Mouse (Mus musculus): Measurements from ENCODE around the gene Ebna1bp2. TPM values are rescaled to one million over a fixed set of nuclear protein-coding genes. Genes with fewer than 3 reads are reported as not detected.
A peak's percentile ranks its signal among the peaks of the same experiment; 100 is the strongest.

Gene Ebna1bp2
- polyA plus RNA-seq, 1 experiment from 2014 or later: 183 TPM

- H3K4me3 ChIP-seq (ENCODE audit: low read depth, low read length): no peak overlapping the region
- DNase-seq (ENCODE audit: low spot score): no peak
- no peaks in the 10 kb centered on the region for H3K27me3 ChIP-seq (ENCODE audit: control insufficient read depth, insufficient read depth, low read length)
- no peaks in the 10 kb centered on the region for H3K36me3 ChIP-seq (ENCODE audit: control insufficient read depth, insufficient read depth, low read length)
- H3K4me1 ChIP-seq (replicated peaks; ENCODE audit: control insufficient read depth, insufficient read depth, low read length): no peaks in the 10 kb centered on the region
- H3K4me2 ChIP-seq (ENCODE audit: low read depth, low read length, severe bottlenecking): no peak overlapping the region
- WGBS: 70% methylated on average over 4 of the region's 4 CpGs
- no peak overlapping the region for H3K27ac ChIP-seq (ENCODE audit: low read depth, low read length)
- no peak for ATAC-seq (replicated peaks; ENCODE audit: low FRiP score)
- no peak overlapping the region for H3K9ac ChIP-seq (ENCODE audit: low read length)
- H3K9me3 ChIP-seq (ENCODE audit: control insufficient read depth, low read length): no peaks in the 10 kb centered on the region
These were observed 16.5 kb upstream of the Ebna1bp2 start for GRCm38 (mm10) chr4:118604065-118604464.

DNA sequence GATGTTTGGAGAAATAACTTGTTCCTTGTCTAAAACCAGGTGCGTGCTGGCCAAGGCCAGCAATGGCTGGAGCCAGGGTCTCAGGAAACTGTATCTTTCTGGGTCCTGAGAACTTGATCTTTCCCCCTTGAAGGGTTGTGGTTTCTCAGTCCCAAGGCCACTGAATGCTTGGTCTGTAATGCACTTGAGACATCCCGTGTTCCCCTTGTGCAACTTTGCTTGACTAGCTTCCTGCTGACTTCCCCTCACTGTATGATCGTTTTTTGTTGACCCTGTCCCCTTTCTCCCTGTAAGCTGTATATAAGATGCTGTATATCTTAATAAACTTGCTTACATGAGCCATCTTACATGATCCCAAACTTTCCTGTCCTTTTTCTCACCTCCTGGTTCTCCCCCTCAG is 10.8 kb upstream of the Ebna1bp2 start:
- Histone ChIP-seq H3K4me2 (ENCODE audit: low read depth, low read length, severe bottlenecking) (no peak overlapping the region), H3K9ac (ENCODE audit: low read length) (no peak overlapping the region), H3K4me3 (ENCODE audit: low read depth, low read length) (no peak overlapping the region), H3K4me1 (replicated peaks; ENCODE audit: control insufficient read depth, insufficient read depth, low read length) (no peaks in the 10 kb centered on the region), H3K27me3 (ENCODE audit: control insufficient read depth, insufficient read depth, low read length) (no peaks in the 10 kb centered on the region), H3K27ac (ENCODE audit: low read depth, low read length) (no peak overlapping the region), H3K9me3 (ENCODE audit: control insufficient read depth, low read length) (no peaks in the 10 kb centered on the region), H3K36me3 (ENCODE audit: control insufficient read depth, insufficient read depth, low read length) (no peaks in the 10 kb centered on the region)
- no peak for DNase-seq (ENCODE audit: low spot score)
- no peak for ATAC-seq (replicated peaks; ENCODE audit: low FRiP score)
- WGBS: 75% methylated on average over 3 of the region's 3 CpGs

DNA sequence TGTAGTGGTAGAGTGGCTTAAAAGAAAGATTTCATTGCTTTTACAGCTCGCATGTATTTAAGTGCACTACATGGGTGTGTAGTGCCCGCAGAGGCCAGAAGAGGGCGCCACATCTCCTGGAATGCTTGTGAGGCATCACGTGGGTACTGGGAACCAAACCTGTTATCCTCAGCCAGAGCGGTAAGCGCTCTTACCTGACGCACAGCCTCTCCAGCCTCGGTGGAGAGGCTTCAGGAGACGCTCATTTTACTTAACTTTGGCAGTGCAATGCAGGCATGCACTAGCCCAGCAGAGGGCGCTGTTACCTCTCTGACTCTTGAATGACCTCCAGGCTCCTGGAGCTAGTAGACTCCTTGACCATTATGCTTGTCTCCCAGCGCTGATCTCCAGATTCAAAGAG is 8.0 kb upstream of the Ebna1bp2 start:
- no peaks in the 10 kb centered on the region for H3K27me3 ChIP-seq (ENCODE audit: control insufficient read depth, insufficient read depth, low read length)
- 20% methylated on average over 11 of the region's 11 CpGs for WGBS
- peak; percentile 64 for DNase-seq (ENCODE audit: low spot score)
- no peaks in the 10 kb centered on the region for H3K36me3 ChIP-seq (ENCODE audit: control insufficient read depth, insufficient read depth, low read length)
- no peaks in the 10 kb centered on the region for H3K9me3 ChIP-seq (ENCODE audit: control insufficient read depth, low read length)
- no peaks in the 10 kb centered on the region for H3K4me1 ChIP-seq (replicated peaks; ENCODE audit: control insufficient read depth, insufficient read depth, low read length)
- no peak for ATAC-seq (replicated peaks; ENCODE audit: low FRiP score)
- H3K27ac ChIP-seq (ENCODE audit: low read depth, low read length): no peak overlapping the region
- no peak overlapping the region for H3K4me2 ChIP-seq (ENCODE audit: low read depth, low read length, severe bottlenecking)
- no peak overlapping the region for H3K9ac ChIP-seq (ENCODE audit: low read length)
- H3K4me3 ChIP-seq (ENCODE audit: low read depth, low read length): no peak overlapping the region

GRCm38 (mm10) chr4:118615412-118615811 is 5.2 kb upstream of the Ebna1bp2 start:
- no peak for DNase-seq (ENCODE audit: low spot score)
- Histone ChIP-seq H3K4me1 (replicated peaks; ENCODE audit: control insufficient read depth, insufficient read depth, low read length) (no peaks in the 10 kb centered on the region), H3K27me3 (ENCODE audit: control insufficient read depth, insufficient read depth, low read length) (no peaks in the 10 kb centered on the region), H3K9me3 (ENCODE audit: control insufficient read depth, low read length) (no peaks in the 10 kb centered on the region), H3K9ac (ENCODE audit: low read length) (no peak overlapping the region), H3K4me2 (ENCODE audit: low read depth, low read length, severe bottlenecking) (no peak overlapping the region), H3K4me3 (ENCODE audit: low read depth, low read length) (no peak overlapping the region), H3K27ac (ENCODE audit: low read depth, low read length) (no peak overlapping the region), H3K36me3 (ENCODE audit: control insufficient read depth, insufficient read depth, low read length) (no peaks in the 10 kb centered on the region)
- no peak for ATAC-seq (replicated peaks; ENCODE audit: low FRiP score)
- 88% methylated on average over 11 of the region's 11 CpGs for WGBS

- no peak for DNase-seq (ENCODE audit: low spot score)
- peaks cover 5% of the 10 kb centered on the region for H3K4me1 ChIP-seq (replicated peaks; ENCODE audit: control insufficient read depth, insufficient read depth, low read length)
- H3K36me3 ChIP-seq (ENCODE audit: control insufficient read depth, insufficient read depth, low read length): peaks cover 13% of the 10 kb centered on the region; the same call in 1 of the 2 replicates
- H3K27ac ChIP-seq (ENCODE audit: low read depth, low read length): no peak overlapping the region
- peak; percentile 70 for ATAC-seq (replicated peaks; ENCODE audit: low FRiP score)
- no peaks in the 10 kb centered on the region for H3K9me3 ChIP-seq (ENCODE audit: control insufficient read depth, low read length)
- WGBS: under 1% methylated on average over 23 of the region's 23 CpGs
- H3K4me3 ChIP-seq (ENCODE audit: low read depth, low read length): peak overlapping the region; percentile 81
- no peaks in the 10 kb centered on the region for H3K27me3 ChIP-seq (ENCODE audit: control insufficient read depth, insufficient read depth, low read length)
- H3K9ac ChIP-seq (ENCODE audit: low read length): peak overlapping the region; percentile 70
- H3K4me2 ChIP-seq (ENCODE audit: low read depth, low read length, severe bottlenecking): peak overlapping the region; percentile 91
These were observed 345 bp downstream of the Ebna1bp2 start for GRCm38 (mm10) chr4:118620967-118621320.

DNA sequence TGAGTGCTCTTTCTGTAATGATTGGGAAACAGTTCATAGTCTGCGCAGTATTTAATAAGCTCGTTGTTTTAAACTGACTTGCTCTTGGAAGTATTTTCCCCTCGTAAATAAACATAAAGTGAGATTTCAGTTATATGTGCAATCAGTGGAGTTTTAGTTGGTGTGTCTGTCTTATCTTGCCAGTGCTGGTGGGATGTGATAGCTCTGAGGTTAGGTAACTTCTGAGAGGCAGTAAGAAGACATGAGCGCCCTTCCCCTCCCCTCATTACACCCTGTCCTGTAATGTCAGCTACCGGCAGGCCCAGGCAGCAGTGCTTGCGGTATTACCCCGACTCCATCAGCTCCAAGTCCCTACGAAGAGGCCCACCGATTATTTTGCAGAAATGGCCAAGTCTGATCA is 1.2 kb downstream of the Ebna1bp2 start:
- Histone ChIP-seq H3K4me3 (ENCODE audit: low read depth, low read length) (peak overlapping the region; percentile 81), H3K9ac (ENCODE audit: low read length) (no peak overlapping the region; the same call in 1 of the 2 replicates), H3K4me1 (replicated peaks; ENCODE audit: control insufficient read depth, insufficient read depth, low read length) (peaks cover 5% of the 10 kb centered on the region), H3K9me3 (ENCODE audit: control insufficient read depth, low read length) (no peaks in the 10 kb centered on the region), H3K27me3 (ENCODE audit: control insufficient read depth, insufficient read depth, low read length) (no peaks in the 10 kb centered on the region), H3K4me2 (ENCODE audit: low read depth, low read length, severe bottlenecking) (peak overlapping the region; percentile 91), H3K27ac (ENCODE audit: low read depth, low read length) (no peak overlapping the region), H3K36me3 (ENCODE audit: control insufficient read depth, insufficient read depth, low read length) (peaks cover 16% of the 10 kb centered on the region; the same call in 1 of the 2 replicates)
- DNase-seq (ENCODE audit: low spot score) (no peak), ATAC-seq (replicated peaks; ENCODE audit: low FRiP score) (no peak)
- 91% methylated on average over 9 of the region's 9 CpGs for WGBS

GRCm38 (mm10) chr4:118630261-118630660 is 9.7 kb downstream of the Ebna1bp2 start:
- ATAC-seq (replicated peaks; ENCODE audit: low FRiP score): no peak
- H3K9ac ChIP-seq (ENCODE audit: low read length): no peak overlapping the region
- no peak overlapping the region for H3K4me3 ChIP-seq (ENCODE audit: low read depth, low read length)
- WGBS: 80% methylated on average over 5 of the region's 5 CpGs
- no peaks in the 10 kb centered on the region for H3K9me3 ChIP-seq (ENCODE audit: control insufficient read depth, low read length)
- peaks cover 7% of the 10 kb centered on the region; the same call in 1 of the 2 replicates for H3K36me3 ChIP-seq (ENCODE audit: control insufficient read depth, insufficient read depth, low read length)
- no peak overlapping the region for H3K27ac ChIP-seq (ENCODE audit: low read depth, low read length)
- no peaks in the 10 kb centered on the region for H3K27me3 ChIP-seq (ENCODE audit: control insufficient read depth, insufficient read depth, low read length)
- no peaks in the 10 kb centered on the region for H3K4me1 ChIP-seq (replicated peaks; ENCODE audit: control insufficient read depth, insufficient read depth, low read length)
- no peak overlapping the region for H3K4me2 ChIP-seq (ENCODE audit: low read depth, low read length, severe bottlenecking)
- no peak for DNase-seq (ENCODE audit: low spot score)

DNA sequence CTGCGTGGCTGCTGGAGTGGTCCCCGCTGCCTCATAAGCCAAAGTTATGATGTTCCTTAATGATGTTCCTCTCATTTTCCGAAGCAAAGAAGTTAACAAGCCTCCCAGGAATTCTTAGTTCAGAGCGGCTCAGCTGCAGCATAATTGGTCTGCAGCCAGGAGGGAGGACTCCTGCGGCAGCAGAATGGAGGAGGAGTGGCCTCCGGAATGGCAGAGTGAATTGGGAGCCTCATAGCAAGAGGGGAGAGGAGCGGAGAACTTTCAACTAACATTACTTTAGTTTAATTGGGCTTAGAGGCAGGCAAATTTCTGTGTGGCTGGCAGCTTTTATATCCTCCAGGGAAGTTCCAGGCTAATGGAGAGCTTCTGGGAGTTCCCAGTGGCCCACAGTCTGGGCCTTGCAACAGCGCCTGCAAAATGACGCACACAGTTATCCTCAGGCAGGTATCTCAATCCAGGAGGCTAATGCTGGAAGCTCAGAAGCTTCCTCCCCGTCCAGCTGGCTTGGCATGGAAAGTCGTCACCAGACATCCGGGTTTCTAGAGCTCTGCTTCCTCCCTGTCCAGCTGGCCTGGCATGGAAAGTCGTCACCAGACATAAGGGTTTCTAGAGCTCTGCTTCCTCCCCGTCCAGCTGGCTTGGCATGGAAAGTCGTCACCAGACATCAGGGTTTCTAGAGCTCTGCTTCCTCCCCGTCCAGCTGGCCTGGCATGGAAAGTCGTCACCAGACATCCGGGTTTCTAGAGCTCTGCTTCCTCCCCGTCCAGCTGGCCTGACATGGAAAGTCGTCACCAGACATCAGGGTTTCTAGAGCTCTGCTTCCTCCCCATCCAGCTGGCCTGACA is 22.0 kb downstream of the Ebna1bp2 start:
- DNase-seq (ENCODE audit: low spot score) (no peak), ATAC-seq (replicated peaks; ENCODE audit: low FRiP score) (no peak)
- Histone ChIP-seq H3K4me3 (ENCODE audit: low read depth, low read length) (no peak overlapping the region), H3K36me3 (ENCODE audit: control insufficient read depth, insufficient read depth, low read length) (no peaks in the 10 kb centered on the region), H3K4me1 (replicated peaks; ENCODE audit: control insufficient read depth, insufficient read depth, low read length) (0 out of 2 replicates have a peak, but pooled peaks cover 2% of the 10 kb centered on the region), H3K27me3 (ENCODE audit: control insufficient read depth, insufficient read depth, low read length) (no peaks in the 10 kb centered on the region), H3K9me3 (ENCODE audit: control insufficient read depth, low read length) (no peaks in the 10 kb centered on the region), H3K27ac (ENCODE audit: low read depth, low read length) (no peak overlapping the region), H3K4me2 (ENCODE audit: low read depth, low read length, severe bottlenecking) (no peak overlapping the region), H3K9ac (ENCODE audit: low read length) (no peak overlapping the region)
- WGBS: 48% methylated on average over 20 of the region's 20 CpGs

DNA sequence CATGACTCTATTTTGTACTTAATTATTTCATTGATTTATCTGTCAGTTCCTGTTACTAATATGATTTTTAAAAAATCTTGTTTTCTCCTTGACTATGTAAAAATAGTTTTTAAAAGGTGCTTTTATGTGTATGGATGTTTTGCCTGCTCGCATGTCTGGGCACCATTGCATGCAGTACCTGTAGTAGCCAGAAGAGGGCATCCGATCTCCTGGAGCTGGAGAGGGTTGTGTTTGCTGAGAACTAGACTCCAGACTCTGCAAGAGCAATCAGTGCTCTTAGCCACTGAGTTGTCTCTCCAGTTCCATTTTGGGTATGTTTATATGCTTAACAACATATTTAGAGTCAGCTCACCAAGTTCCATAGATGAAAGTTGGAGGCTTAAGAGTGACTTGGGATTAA is 24.6 kb downstream of the Ebna1bp2 start:
- Histone ChIP-seq H3K27me3 (ENCODE audit: control insufficient read depth, insufficient read depth, low read length) (no peaks in the 10 kb centered on the region), H3K4me3 (ENCODE audit: low read depth, low read length) (no peak overlapping the region), H3K9ac (ENCODE audit: low read length) (no peak overlapping the region), H3K36me3 (ENCODE audit: control insufficient read depth, insufficient read depth, low read length) (no peaks in the 10 kb centered on the region), H3K9me3 (ENCODE audit: control insufficient read depth, low read length) (no peaks in the 10 kb centered on the region), H3K4me2 (ENCODE audit: low read depth, low read length, severe bottlenecking) (no peak overlapping the region), H3K27ac (ENCODE audit: low read depth, low read length) (no peak overlapping the region), H3K4me1 (replicated peaks; ENCODE audit: control insufficient read depth, insufficient read depth, low read length) (0 out of 2 replicates have a peak, but pooled peaks cover 2% of the 10 kb centered on the region)
- DNase-seq (ENCODE audit: low spot score) (peak; percentile 79), ATAC-seq (replicated peaks; ENCODE audit: low FRiP score) (no peak)
- WGBS: 12% methylated on average over 2 of the region's 2 CpGs
